Mouse (Mus musculus): ENCODE results near the gene Fdxr. TPM values are rescaled to one million over a fixed set of nuclear protein-coding genes. Genes with fewer than 3 reads are reported as not detected.

The Fdxr gene
- total RNA-seq, 2 experiments from 2014 or later = 13.1 to 18.1 TPM

GRCm38 (mm10) chr11:115243783-115244182 is 33.1 kb downstream of the Fdxr start:
- no peak for DNase-seq (ENCODE audit: low spot score in 2 of 2)

- no peak for DNase-seq (ENCODE audit: low spot score in 2 of 2)
Observed at GRCm38 (mm10) chr11:115242746-115243145, 34.1 kb downstream of the Fdxr start.

- DNase-seq (ENCODE audit: low spot score in 2 of 2) = no peak
Observed at GRCm38 (mm10) chr11:115241402-115241801, 35.4 kb downstream of the Fdxr start.

GRCm38 (mm10) chr11:115236570-115236969 is 40.3 kb downstream of the Fdxr start:
- no peak for DNase-seq (ENCODE audit: low spot score in 2 of 2)

GRCm38 (mm10) chr11:115234320-115235044 is 42.4 kb downstream of the Fdxr start:
- DNase-seq (ENCODE audit: low spot score in 2 of 2) = no peak

GRCm38 (mm10) chr11:115233526-115234290 is 43.1 kb downstream of the Fdxr start:
- DNase-seq (ENCODE audit: low spot score in 2 of 2) = peak; percentile 18 to 28

- DNase-seq (ENCODE audit: low spot score in 2 of 2) = no peak
Observed at GRCm38 (mm10) chr11:115232889-115233288, 44.0 kb downstream of the Fdxr start.

GRCm38 (mm10) chr11:115231924-115232323 is 44.9 kb downstream of the Fdxr start:
- DNase-seq (ENCODE audit: low spot score in 2 of 2) = no peak

- no peak for DNase-seq (ENCODE audit: low spot score in 2 of 2)
Observed at GRCm38 (mm10) chr11:115231168-115231915, 45.5 kb downstream of the Fdxr start.

GRCm38 (mm10) chr11:115229021-115229930 is 47.6 kb downstream of the Fdxr start:
- no peak for DNase-seq (ENCODE audit: low spot score in 2 of 2)

GRCm38 (mm10) chr11:115228430-115228829 is 48.4 kb downstream of the Fdxr start:
- DNase-seq (ENCODE audit: low spot score in 2 of 2) = no peak

- DNase-seq (ENCODE audit: low spot score in 2 of 2) = no peak
Observed at GRCm38 (mm10) chr11:115227640-115228039, 49.2 kb downstream of the Fdxr start.

- no peak for DNase-seq (ENCODE audit: low spot score in 2 of 2)
Observed at GRCm38 (mm10) chr11:115226811-115227491, 49.9 kb downstream of the Fdxr start.

- no peak for DNase-seq (ENCODE audit: low spot score in 2 of 2)
Observed at GRCm38 (mm10) chr11:115225301-115225700, 51.5 kb downstream of the Fdxr start.

GRCm38 (mm10) chr11:115224889-115225288 is 52.0 kb downstream of the Fdxr start:
- DNase-seq (ENCODE audit: low spot score in 2 of 2) = peak in 1 of 2 experiments; percentile 38

- no peak for DNase-seq (ENCODE audit: low spot score in 2 of 2)
Observed at GRCm38 (mm10) chr11:115223877-115224276, 53.0 kb downstream of the Fdxr start.

- DNase-seq (ENCODE audit: low spot score in 2 of 2) = no peak
Observed at GRCm38 (mm10) chr11:115223451-115223850, 53.4 kb downstream of the Fdxr start.

- no peak for DNase-seq (ENCODE audit: low spot score in 2 of 2)
Observed at GRCm38 (mm10) chr11:115222570-115222969, 54.3 kb downstream of the Fdxr start.

GRCm38 (mm10) chr11:115222077-115222476 is 54.8 kb downstream of the Fdxr start:
- DNase-seq (ENCODE audit: low spot score in 2 of 2) = no peak

- no peak for DNase-seq (ENCODE audit: low spot score in 2 of 2)
Observed at GRCm38 (mm10) chr11:115219685-115220084, 57.2 kb downstream of the Fdxr start.

All from left cerebral cortex, adult 18-20 months (tissue).